Mouse (Mus musculus) neural tube, embryonic 12.5 days (tissue): Measurements from ENCODE around the gene Adgb. TPM values are rescaled to one million over a fixed set of nuclear protein-coding genes. Genes with fewer than 3 reads are reported as not detected.

Source experiments
- ATAC-seq: fragments of 200-750 bp; cut with Nextera tagmentation; 2 replicates; pipeline ENCODE4 v1.8.0; 2017; ENCODE audit warnings: low read depth, mild to moderate bottlenecking, moderate TSS enrichment, moderate library complexity; ENCODE audit not compliant: low FRiP score
- H3K27ac ChIP-seq: fragments of 300-500 bp; sonication (generic); 2 replicates; pipeline ENCODE4 v1.5.1; 2016
- H3K27me3 ChIP-seq: fragments of 300-500 bp; sonication (generic); replicated peaks from 2 replicates; pipeline ENCODE4 v1.6.1; 2016; ENCODE audit warnings: mild to moderate bottlenecking
- H3K36me3 ChIP-seq: fragments of 300-500 bp; sonication (generic); 2 replicates; pipeline ENCODE4 v1.6.1; 2016; ENCODE audit warnings: mild to moderate bottlenecking
- H3K4me1 ChIP-seq: fragments of 300-500 bp; sonication (generic); 2 replicates; pipeline ENCODE4 v1.6.1; 2016
- H3K4me2 ChIP-seq: fragments of 300-500 bp; sonication (generic); replicated peaks from 2 replicates; pipeline ENCODE4 v1.6.1; 2016; ENCODE audit warnings: mild to moderate bottlenecking
- H3K4me3 ChIP-seq: fragments of 300-500 bp; sonication (generic); 2 replicates; pipeline ENCODE4 v1.5.1; 2016
- H3K9ac ChIP-seq: fragments of 300-500 bp; sonication (generic); 2 replicates; pipeline ENCODE4 v1.6.1; 2016; ENCODE audit warnings: mild to moderate bottlenecking
- H3K9me3 ChIP-seq: fragments of 300-500 bp; sonication (generic); 2 replicates; pipeline ENCODE4 v1.6.1; 2016; ENCODE audit warnings: mild to moderate bottlenecking
- WGBS: fragments of 180-500 bp; shearing (Covaris S2); methylation state at CpG from one replicate; pipeline ENCODE4 v1.1.7; 2016; 5-methylcytosine and 5-hydroxymethylcytosine counted together
- polyA plus RNA-seq: library from polyadenylated mRNA; unstranded; fragments of >200 nt; fragmentation: Nextera tagmentation; extraction: Ambion mirVana; gene quantifications from 2 replicates; pipeline ENCODE4 v1.2.1, GENCODE M21; 2016

Adgb gene
- polyA plus RNA-seq, 1 experiment from 2014 or later: 0.11 TPM

DNA sequence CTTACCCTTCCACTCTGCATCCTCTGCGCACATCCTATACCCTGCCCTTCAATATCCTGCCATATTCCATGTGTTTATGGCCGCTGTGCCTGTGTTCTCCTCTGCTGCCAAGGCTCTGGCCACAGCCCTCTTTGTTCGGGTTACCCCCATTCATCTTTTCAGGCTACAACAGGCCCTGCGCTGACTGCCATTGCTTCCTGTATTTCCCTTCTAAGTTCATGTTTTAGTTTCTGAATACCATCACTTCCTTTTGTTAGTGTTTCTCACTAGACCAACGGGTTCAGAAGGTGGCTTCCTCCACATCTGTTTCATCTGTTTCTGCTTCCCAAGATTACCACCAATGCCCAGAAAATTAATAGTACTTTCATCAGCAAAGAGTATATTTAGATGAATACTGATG, 42.5 kb downstream of the Adgb start:
- no peak overlapping the region for H3K4me3 ChIP-seq
- no peak overlapping the region for H3K4me2 ChIP-seq
- H3K27me3 ChIP-seq: no peaks in the 10 kb centered on the region
- WGBS: 73% methylated on average over 5 of the region's 5 CpGs
- no peak overlapping the region for H3K27ac ChIP-seq
- no peaks in the 10 kb centered on the region for H3K9me3 ChIP-seq
- no peak for ATAC-seq
- no peaks in the 10 kb centered on the region for H3K36me3 ChIP-seq
- H3K9ac ChIP-seq: no peak overlapping the region
- H3K4me1 ChIP-seq: no peaks in the 10 kb centered on the region

DNA sequence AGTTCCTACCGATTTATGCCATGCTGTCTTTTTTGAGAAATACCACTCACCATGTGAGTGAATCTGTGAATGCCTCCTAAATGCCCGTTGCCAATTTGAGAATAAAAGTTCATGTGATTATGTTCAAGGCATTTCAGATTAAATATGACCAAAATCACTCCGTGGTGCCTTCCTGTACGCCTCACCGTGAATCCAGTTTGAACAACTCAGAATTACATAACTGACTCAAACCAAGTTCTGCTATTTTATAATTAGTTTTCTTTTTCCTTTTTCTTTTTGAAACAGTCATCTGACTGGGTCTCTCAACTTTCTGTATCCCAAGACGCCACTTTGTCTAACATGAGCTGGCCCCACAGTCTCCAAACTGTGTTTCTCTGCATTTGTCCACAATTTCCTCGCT, 43.1 kb downstream of the Adgb start:
- ATAC-seq: no peak
- 91% methylated on average over 7 of the region's 7 CpGs for WGBS
- Histone ChIP-seq H3K9ac (no peak overlapping the region), H3K9me3 (no peaks in the 10 kb centered on the region), H3K4me3 (no peak overlapping the region), H3K36me3 (no peaks in the 10 kb centered on the region), H3K27ac (no peak overlapping the region), H3K4me2 (no peak overlapping the region), H3K27me3 (no peaks in the 10 kb centered on the region), H3K4me1 (no peaks in the 10 kb centered on the region)

DNA sequence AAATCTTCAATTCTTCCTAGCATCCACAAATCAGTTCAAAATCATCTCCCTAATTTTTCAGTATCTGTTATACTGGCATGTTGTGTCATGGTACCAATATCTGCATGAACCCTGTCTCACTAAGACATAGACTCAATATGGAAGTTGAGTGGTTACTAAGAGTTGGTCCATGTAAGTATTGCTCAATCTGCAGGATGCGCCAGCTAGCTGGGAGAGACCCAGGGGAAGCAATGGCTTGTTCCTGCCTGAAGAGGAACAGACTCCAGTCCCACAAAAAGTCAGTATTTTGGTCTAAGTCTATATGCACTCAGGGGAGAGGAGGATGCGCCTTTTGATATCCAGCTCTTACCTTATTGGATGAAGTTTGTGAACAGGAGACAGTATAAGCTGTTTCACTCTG, 47.7 kb downstream of the Adgb start:
- H3K4me2 ChIP-seq: no peak overlapping the region
- H3K9me3 ChIP-seq: no peaks in the 10 kb centered on the region
- no peaks in the 10 kb centered on the region for H3K27me3 ChIP-seq
- no peaks in the 10 kb centered on the region for H3K4me1 ChIP-seq
- no peak overlapping the region for H3K27ac ChIP-seq
- ATAC-seq: no peak
- H3K4me3 ChIP-seq: no peak overlapping the region
- H3K36me3 ChIP-seq: no peaks in the 10 kb centered on the region
- WGBS: 88% methylated on average over 2 of the region's 2 CpGs
- H3K9ac ChIP-seq: no peak overlapping the region

DNA sequence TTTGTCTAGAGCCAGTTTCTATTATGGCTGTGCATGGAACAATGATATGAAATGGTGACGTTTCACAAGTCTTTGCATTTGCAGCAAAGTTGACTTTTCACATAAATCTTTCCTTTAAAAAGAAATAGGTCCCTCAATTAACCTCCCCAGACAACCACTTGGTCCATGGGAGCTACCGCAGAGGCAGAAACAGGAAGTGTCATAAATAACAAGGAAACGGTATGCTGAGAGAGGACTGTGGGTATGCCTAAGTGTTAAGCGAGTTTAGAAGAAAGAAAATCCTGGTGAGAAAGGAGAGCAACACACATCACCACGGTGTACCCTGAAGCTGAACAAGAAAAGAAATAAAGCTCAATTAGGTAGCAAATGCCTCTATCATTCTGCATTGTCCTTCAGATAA, 61.1 kb downstream of the Adgb start:
- Histone ChIP-seq H3K4me2 (no peak overlapping the region), H3K4me3 (no peak overlapping the region), H3K9me3 (no peaks in the 10 kb centered on the region), H3K27ac (no peak overlapping the region), H3K36me3 (no peaks in the 10 kb centered on the region), H3K27me3 (no peaks in the 10 kb centered on the region), H3K9ac (no peak overlapping the region), H3K4me1 (no peaks in the 10 kb centered on the region)
- ATAC-seq: no peak
- WGBS: 66% methylated on average over 5 of the region's 5 CpGs

DNA sequence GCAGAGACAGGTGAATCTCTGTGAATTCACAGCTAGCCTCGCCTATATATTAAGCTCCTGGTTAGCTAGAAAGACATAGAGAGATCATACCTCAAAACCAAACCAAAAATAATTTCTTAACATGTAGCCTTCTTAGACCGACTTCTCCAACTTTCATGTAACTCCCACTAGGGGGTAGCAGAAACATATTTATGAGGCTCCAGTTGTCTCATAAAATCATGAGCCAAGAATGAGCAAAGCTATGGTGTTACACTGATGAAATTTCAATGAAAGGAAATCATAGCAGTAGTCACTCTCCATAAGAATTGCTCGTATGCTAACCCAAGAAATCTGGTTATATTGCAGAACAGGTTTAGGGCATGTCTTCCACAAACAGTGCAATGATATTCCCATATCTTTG, 64.0 kb downstream of the Adgb start:
- WGBS: 72% methylated on average over 3 of the region's 3 CpGs
- H3K36me3 ChIP-seq: no peaks in the 10 kb centered on the region
- peak; percentile 61; the same call in 1 of the 2 replicates for ATAC-seq

DNA sequence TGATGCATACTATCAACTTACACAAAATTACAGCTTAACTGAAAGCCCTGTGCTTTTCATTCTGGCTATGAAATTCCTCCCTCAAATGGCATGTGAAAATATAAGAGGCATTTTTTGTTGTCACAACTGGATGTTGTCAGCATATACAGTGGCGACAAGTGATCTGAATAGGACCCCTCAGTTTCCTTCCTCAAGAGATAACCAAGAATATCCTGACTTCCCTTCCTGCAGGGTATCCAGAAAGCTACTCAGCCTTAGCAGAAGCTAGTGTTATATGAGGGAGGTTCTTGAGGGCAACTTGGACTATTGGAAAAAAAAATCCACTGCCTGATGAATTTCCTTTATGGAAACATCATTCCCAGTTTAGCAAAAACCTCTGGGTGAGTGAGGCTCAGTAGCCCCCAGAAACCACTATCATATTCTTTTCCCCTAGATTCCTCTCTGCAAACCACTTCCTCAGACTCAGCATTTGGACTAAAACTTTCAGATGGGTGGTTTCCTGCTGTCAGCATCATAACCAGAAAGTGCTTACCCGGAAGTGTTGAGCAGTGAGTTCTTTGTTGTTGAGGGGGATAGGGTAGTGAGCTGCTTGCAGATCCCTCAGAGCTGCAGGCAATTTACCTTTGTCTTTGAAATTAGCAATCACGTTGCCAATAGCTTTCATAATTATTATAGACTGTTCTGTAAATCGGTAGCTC, 76.2 kb downstream of the Adgb start:
- Histone ChIP-seq H3K4me2 (no peak overlapping the region), H3K4me3 (no peak overlapping the region), H3K4me1 (no peaks in the 10 kb centered on the region), H3K27me3 (no peaks in the 10 kb centered on the region), H3K9me3 (no peaks in the 10 kb centered on the region), H3K9ac (no peak overlapping the region), H3K36me3 (no peaks in the 10 kb centered on the region), H3K27ac (no peak overlapping the region)
- 83% methylated on average over 4 of the region's 4 CpGs for WGBS
- ATAC-seq: no peak

More for the DNA sequence above, 64.0 kb downstream of the Adgb start:
- Histone ChIP-seq H3K9me3 (no peaks in the 10 kb centered on the region), H3K27ac (no peak overlapping the region), H3K27me3 (no peaks in the 10 kb centered on the region), H3K4me3 (no peak overlapping the region), H3K4me1 (no peaks in the 10 kb centered on the region), H3K9ac (no peak overlapping the region), H3K4me2 (no peak overlapping the region)

DNA sequence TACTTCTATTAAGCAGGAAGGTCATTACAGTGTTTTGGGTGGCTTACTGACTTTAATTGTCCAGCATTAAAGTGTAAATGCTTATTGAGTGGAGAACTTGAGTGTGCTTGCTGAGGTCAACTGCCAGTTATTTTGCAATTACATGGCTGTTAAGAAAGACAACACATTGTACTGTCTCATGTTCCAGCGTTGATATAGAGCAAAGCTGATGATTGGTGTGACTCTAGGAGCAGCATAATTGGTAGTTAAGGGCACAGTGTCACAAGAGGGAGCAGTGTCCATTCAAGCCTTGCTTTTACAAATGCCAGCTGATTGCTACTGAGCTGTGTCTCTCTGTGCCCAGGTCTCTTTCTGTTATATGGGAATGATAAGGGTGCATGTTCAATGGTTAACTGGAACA, 97.5 kb downstream of the Adgb start:
- no peak overlapping the region for H3K4me2 ChIP-seq
- WGBS: 43% methylated on average over 1 of the region's 1 CpGs
- no peaks in the 10 kb centered on the region for H3K9me3 ChIP-seq
- H3K36me3 ChIP-seq: no peaks in the 10 kb centered on the region
- no peak overlapping the region for H3K27ac ChIP-seq
- no peak overlapping the region for H3K4me3 ChIP-seq
- no peak for ATAC-seq
- H3K4me1 ChIP-seq: no peaks in the 10 kb centered on the region
- no peak overlapping the region for H3K9ac ChIP-seq
- no peaks in the 10 kb centered on the region for H3K27me3 ChIP-seq

DNA sequence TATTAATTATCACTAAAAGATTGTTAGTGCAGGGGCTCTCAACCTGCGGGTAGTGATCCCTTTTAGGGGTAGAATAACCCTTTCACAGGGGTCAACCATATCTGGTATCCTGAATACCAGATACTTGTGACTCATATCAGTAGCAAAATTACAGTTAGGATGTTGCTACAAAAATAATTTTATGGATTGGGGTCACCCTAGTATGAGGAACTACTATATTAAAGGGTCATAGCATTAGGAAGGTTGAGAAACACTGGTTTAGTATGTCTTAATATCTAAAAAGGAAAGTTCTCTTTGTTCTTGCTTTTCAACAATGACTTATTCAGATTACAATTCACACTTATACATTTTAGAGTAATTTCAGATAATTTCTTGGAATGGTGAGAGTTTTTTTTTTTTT, 108.1 kb downstream of the Adgb start:
- no peak overlapping the region for H3K4me3 ChIP-seq
- no peaks in the 10 kb centered on the region for H3K4me1 ChIP-seq
- no peak overlapping the region for H3K9ac ChIP-seq
- no peak overlapping the region for H3K4me2 ChIP-seq
- no peak for ATAC-seq
- H3K27ac ChIP-seq: no peak overlapping the region
- H3K36me3 ChIP-seq: no peaks in the 10 kb centered on the region
- H3K9me3 ChIP-seq: no peaks in the 10 kb centered on the region
- 78% methylated on average over 1 of the region's 1 CpGs for WGBS
- H3K27me3 ChIP-seq: no peaks in the 10 kb centered on the region

DNA sequence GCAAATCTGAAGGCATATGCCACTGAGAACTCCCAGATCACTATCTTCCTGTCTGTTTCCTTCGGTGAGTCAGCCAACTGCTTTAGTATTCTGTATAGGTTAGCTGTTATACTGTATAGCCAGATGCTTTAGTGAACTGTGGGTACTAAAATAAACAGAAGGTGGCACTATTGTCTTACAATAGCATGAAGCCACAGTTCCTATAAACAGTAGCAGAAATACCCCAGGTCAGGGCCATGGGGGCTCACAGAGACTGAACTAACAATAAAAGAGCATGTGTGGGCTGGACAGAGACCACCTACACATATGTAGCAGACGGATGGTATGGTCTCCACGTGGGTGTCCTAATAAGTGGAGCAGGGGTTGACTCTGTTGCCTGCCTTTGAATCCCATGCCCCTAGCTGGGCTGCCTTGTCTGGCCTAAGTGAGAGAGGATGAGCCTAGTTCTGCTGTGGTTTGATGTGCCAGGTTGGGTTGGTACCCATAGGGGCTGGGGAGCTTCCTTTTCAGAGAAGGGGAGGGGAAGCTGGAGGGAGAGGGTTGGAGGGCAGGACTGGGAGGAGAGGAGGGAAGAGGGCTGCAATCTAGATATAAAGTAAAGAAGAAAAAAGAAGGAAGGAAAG, 116.4 kb downstream of the Adgb start:
- H3K36me3 ChIP-seq: no peaks in the 10 kb centered on the region
- no peaks in the 10 kb centered on the region for H3K4me1 ChIP-seq
- 21% methylated on average over 3 of the region's 3 CpGs for WGBS
- no peak overlapping the region for H3K27ac ChIP-seq
- peak; percentile 89 for ATAC-seq
- no peak overlapping the region for H3K9ac ChIP-seq
- no peak overlapping the region for H3K4me2 ChIP-seq
- no peak overlapping the region for H3K4me3 ChIP-seq
- no peaks in the 10 kb centered on the region for H3K27me3 ChIP-seq
- no peaks in the 10 kb centered on the region for H3K9me3 ChIP-seq

DNA sequence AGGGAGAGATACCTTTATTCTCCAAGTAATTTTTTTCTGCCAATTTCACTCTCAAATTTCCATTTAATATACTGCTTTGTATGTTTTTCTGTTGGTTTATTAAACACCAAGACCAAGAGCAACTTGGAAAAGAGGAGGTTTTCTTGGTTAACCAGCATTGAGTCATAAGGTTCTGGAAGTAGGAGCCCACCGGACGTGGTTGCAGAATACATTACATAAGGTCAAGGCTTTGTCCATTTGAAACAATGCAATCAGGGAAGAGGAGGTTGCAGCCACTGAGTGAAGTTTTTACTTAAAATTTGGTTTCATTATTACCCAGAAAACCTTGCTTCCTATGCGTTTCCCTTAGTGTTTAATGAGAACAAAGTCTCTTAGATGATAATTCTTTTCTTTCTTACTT, 119.9 kb downstream of the Adgb start:
- no peaks in the 10 kb centered on the region for H3K4me1 ChIP-seq
- peaks cover 3% of the 10 kb centered on the region; the same call in 1 of the 2 replicates for H3K9me3 ChIP-seq
- no peak overlapping the region for H3K4me3 ChIP-seq
- no peaks in the 10 kb centered on the region for H3K36me3 ChIP-seq
- no peak overlapping the region for H3K9ac ChIP-seq
- no peak overlapping the region for H3K27ac ChIP-seq
- ATAC-seq: no peak
- H3K27me3 ChIP-seq: no peaks in the 10 kb centered on the region
- H3K4me2 ChIP-seq: no peak overlapping the region
- 90% methylated on average over 3 of the region's 3 CpGs for WGBS

DNA sequence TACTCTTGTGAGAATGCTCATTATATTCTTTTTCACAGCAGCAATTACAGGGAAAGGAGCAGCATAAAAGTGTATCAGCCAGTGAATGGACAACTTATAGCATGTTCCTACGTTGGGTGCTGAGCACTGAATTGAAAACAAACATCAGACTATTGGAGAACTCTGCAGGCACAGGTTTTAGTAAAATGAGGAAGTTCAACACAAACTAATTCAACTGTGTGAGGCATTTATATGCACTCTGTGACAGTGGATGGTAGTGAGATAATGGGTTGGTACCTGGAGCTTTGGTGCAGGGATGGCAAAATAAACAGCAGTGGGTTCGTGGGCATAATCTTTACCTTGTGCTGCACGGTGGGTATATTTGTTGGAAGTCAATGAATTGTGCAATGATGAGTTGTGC, 121.6 kb downstream of the Adgb start:
- no peaks in the 10 kb centered on the region for H3K27me3 ChIP-seq
- H3K9ac ChIP-seq: no peak overlapping the region
- no peak overlapping the region for H3K4me2 ChIP-seq
- no peak for ATAC-seq
- peaks cover 3% of the 10 kb centered on the region; the same call in 1 of the 2 replicates for H3K9me3 ChIP-seq
- H3K4me1 ChIP-seq: no peaks in the 10 kb centered on the region
- WGBS: 90% methylated on average over 3 of the region's 3 CpGs
- no peak overlapping the region for H3K4me3 ChIP-seq
- H3K27ac ChIP-seq: no peak overlapping the region
- no peaks in the 10 kb centered on the region for H3K36me3 ChIP-seq

DNA sequence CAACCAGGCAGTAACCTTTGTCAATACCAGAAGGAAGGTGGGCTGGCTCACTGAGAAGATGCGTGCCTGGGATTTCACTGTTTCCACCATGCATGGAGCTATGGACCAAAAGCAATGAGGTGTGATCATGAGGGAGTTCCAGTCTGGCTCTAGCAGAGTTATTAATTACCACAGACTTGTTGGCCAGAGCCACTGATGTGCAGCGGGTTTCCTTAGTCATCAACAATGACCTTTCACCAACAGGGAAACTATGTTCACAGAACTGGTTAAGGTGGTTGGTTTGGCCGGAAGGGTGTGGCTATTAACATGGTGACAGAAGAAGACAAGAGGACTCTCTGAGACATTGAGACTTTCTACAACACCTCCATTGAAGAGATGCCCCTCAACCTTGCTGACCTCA, 128.2 kb downstream of the Adgb start:
- Histone ChIP-seq H3K27ac (no peak overlapping the region), H3K36me3 (no peaks in the 10 kb centered on the region), H3K27me3 (no peaks in the 10 kb centered on the region), H3K4me3 (no peak overlapping the region), H3K4me2 (no peak overlapping the region), H3K9ac (no peak overlapping the region), H3K9me3 (peaks cover 3% of the 10 kb centered on the region; the same call in 1 of the 2 replicates), H3K4me1 (no peaks in the 10 kb centered on the region)
- no peak for ATAC-seq
- 93% methylated on average over 3 of the region's 3 CpGs for WGBS

DNA sequence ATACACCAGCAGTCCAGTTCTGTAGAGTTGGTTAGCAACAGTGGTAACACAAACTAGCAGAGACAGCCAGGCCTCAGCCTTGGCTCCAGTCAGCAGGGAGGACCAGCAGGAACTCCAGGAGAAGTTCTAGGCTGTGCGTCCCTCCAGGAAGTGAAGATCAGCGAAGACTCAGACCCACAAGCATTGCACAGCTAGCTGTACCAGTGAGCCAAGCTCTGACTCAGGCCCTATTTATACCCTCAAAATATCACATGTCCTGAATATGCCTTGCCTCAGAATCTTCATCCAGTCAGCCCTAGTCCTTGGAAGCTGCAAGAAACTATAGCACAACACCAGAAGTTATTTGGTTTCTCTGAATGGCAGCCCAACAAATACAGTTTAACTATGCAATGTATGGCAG, 146.6 kb downstream of the Adgb start:
- Histone ChIP-seq H3K36me3 (no peaks in the 10 kb centered on the region), H3K27me3 (no peaks in the 10 kb centered on the region; the same call in 1 of the 2 replicates), H3K9me3 (no peaks in the 10 kb centered on the region), H3K4me3 (no peak overlapping the region), H3K4me2 (no peak overlapping the region), H3K9ac (no peak overlapping the region), H3K4me1 (0 out of 2 replicates have a peak, but pooled peaks cover under 1% of the 10 kb centered on the region), H3K27ac (no peak overlapping the region)
- ATAC-seq: no peak
- WGBS: 94% methylated on average over 2 of the region's 2 CpGs
